Mouse (Mus musculus) liver, adult 2 months (tissue): ENCODE results near the gene Gprc5d.

Experiments used
- CTCF ChIP-seq: fragments of 200-500 bp; IDR thresholded peaks from 2 replicates; pipeline ENCODE4 v1.5.1; 2011; ENCODE audit warnings: low read depth, low read length, control low read depth
- POLR2A ChIP-seq: fragments of 200-500 bp; IDR thresholded peaks from 2 replicates; pipeline ENCODE4 v1.6.1; 2011; ENCODE audit warnings: low read length, control low read depth; ENCODE audit not compliant: insufficient read depth; ENCODE audit errors: extremely low read depth

DNA sequence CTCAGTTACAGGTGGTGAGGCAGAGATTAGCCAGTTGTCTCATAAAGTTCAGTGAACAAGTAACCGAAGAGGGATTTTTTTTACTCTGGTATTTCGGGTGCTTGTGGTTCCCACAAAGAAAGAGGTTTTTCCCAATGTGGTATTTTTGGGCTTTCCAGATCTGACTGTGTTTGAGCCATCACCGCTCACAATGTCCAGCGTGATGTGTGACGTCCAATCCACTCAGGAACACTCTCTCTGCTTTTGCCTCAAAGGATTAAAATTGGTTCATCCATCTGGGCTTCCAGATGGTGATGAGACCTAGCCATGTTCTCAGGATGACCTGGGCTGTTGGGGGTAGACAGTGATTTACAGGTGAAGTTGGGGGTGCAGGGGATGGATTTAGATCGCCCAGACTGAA, 11.1 kb downstream of the Gprc5d start:
- TF ChIP-seq POLR2A (no peak), CTCF (no peak)
